Mouse (Mus musculus) embryo, embryonic 9.5 days (tissue): ENCODE measurements around the gene Atxn7l3.

Experiments
- DNase-seq: peaks from one replicate; pipeline ENCODE4 v3.0.0-alpha.2; 2017; ENCODE audit errors: extremely low spot score

The Atxn7l3 gene

DNA sequence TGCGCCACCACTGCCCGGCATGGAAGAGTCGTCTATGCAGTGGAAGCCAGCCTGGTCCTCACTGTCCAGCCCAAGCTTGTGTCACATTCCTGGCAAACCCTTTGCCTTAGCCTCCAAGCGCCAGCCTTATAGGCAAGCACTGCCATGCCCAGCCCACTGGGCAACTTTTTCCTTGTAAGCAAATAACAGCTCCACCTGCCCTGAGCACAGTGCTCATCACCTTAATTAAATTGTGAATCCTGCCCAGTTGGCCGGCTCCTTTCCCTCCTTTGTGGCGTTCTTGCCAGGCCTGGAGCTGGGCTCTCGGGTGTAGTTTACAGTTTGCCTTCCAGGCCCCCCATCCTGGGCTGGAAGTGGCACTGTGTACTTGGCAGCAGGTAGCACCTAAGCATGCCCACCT is 33.2 kb downstream of the Atxn7l3 start:
- DNase-seq: no peak

DNA sequence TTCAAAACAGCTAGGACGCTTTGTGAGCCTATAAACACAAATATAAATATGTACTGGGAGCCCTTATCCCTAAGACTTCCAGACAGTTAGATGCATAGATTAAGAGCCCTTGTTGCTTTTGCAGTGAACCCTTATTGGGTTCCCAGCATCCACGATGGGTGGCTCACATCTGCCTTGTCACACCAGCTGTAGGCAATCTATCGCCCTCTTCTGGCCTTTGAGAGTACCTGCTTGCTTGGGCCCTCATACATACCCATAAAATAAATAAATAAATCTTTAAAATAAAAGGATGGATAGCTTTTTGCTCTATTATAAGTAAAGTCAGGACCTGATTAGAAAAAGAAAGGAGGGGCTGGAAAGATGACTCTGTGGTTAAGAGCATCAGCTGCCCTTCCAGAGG is 37.9 kb downstream of the Atxn7l3 start:
- DNase-seq: no peak

- DNase-seq: no peak
These were observed 38.3 kb downstream of the Atxn7l3 start for GRCm38 (mm10) chr11:102258095-102258494.

- DNase-seq: peak; percentile 38
These were observed 38.9 kb downstream of the Atxn7l3 start for GRCm38 (mm10) chr11:102257514-102257913.

- DNase-seq: no peak
These were observed 46.9 kb downstream of the Atxn7l3 start for GRCm38 (mm10) chr11:102249351-102250090.

GRCm38 (mm10) chr11:102248630-102249230 is 47.7 kb downstream of the Atxn7l3 start, which contains the start of gene BC030867:
BC030867 (plus strand) TSS chr11:102248882.
- DNase-seq: peak; percentile 99

DNA sequence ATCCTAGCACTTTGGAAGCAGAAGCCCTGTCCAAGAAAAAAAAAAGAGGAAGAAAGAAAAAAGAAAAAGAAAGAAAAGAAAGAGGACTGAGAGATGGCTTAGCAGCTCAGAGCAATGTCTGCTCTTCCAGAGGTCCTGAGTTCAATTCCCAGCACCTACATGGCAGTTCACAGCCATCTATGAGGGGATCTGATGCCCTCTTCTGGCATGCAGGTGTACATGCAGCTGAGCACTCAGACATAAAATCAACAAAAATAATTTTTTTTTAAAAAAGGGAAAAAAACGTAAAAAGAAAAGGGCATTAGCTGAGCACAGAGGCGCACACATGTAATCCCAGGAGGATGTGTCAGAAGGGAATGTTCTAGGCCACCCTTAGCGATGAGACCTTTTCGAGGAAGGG is 49.6 kb downstream of the Atxn7l3 start:
- no peak for DNase-seq

- DNase-seq: no peak
These were observed 50.2 kb downstream of the Atxn7l3 start for GRCm38 (mm10) chr11:102246273-102246635.

GRCm38 (mm10) chr11:102245581-102246272 is 50.7 kb downstream of the Atxn7l3 start:
- no peak for DNase-seq

- peak; percentile 39 for DNase-seq
These were observed 51.4 kb downstream of the Atxn7l3 start for GRCm38 (mm10) chr11:102244926-102245449.

- DNase-seq: no peak
These were observed 54.6 kb downstream of the Atxn7l3 start for GRCm38 (mm10) chr11:102241874-102242273.

GRCm38 (mm10) chr11:102241246-102241645 is 55.2 kb downstream of the Atxn7l3 start:
- DNase-seq: no peak

GRCm38 (mm10) chr11:102240636-102241035 is 55.8 kb downstream of the Atxn7l3 start:
- no peak for DNase-seq
